Mouse (Mus musculus): ENCODE measurements at regions not wholly inside any gene's neighbourhood (a gene's known extent, or its start where the extent isn't known, plus 50 kb on each side); places are given as distances from the start of the nearest gene placed in this dataset.
A peak's percentile ranks its signal among the peaks of the same experiment; 100 is the strongest.

GRCm38 (mm10) chr1:185915579-185915978 is 201.5 kb downstream of the Lyplal1 start:
- no peak overlapping the region for H3K4me3 ChIP-seq (replicated peaks; ENCODE audit: low read length)
- H3K9me3 ChIP-seq (ENCODE audit: low read length), result peaks cover 14% of the 10 kb centered on the region
- TF ChIP-seq CTCF (conservative IDR thresholded peaks at IDR 0.05; ENCODE audit: low read length) (no peak), NANOG (IDR thresholded peaks at IDR 0.05; ENCODE audit: borderline replicate concordance, low read length) (no peak), POU5F1 (IDR thresholded peaks at IDR 0.05; ENCODE audit: borderline replicate concordance, low read length) (no peak)
- no peaks in the 10 kb centered on the region for H3K36me3 ChIP-seq (ENCODE audit: insufficient read depth, low read length)
- no peaks in the 10 kb centered on the region for H3K27me3 ChIP-seq (ENCODE audit: insufficient read depth, low read length)
- H3K4me1 ChIP-seq (replicated peaks; ENCODE audit: low read depth, low read length), result no peaks in the 10 kb centered on the region

- no peaks in the 10 kb centered on the region for H3K36me3 ChIP-seq (ENCODE audit: insufficient read depth, low read length)
- no peak overlapping the region for H3K4me3 ChIP-seq (replicated peaks; ENCODE audit: low read length)
- H3K27me3 ChIP-seq (ENCODE audit: insufficient read depth, low read length), result no peaks in the 10 kb centered on the region
- no peak for TF ChIP-seq CTCF (conservative IDR thresholded peaks at IDR 0.05; ENCODE audit: low read length)
- no peak for TF ChIP-seq NANOG (IDR thresholded peaks at IDR 0.05; ENCODE audit: borderline replicate concordance, low read length)
- no peak for TF ChIP-seq POU5F1 (IDR thresholded peaks at IDR 0.05; ENCODE audit: borderline replicate concordance, low read length)
- peaks cover 14% of the 10 kb centered on the region for H3K9me3 ChIP-seq (ENCODE audit: low read length)
- H3K4me1 ChIP-seq (replicated peaks; ENCODE audit: low read depth, low read length), result no peaks in the 10 kb centered on the region
These were observed 198.4 kb downstream of the Lyplal1 start for GRCm38 (mm10) chr1:185918663-185919062.

DNA sequence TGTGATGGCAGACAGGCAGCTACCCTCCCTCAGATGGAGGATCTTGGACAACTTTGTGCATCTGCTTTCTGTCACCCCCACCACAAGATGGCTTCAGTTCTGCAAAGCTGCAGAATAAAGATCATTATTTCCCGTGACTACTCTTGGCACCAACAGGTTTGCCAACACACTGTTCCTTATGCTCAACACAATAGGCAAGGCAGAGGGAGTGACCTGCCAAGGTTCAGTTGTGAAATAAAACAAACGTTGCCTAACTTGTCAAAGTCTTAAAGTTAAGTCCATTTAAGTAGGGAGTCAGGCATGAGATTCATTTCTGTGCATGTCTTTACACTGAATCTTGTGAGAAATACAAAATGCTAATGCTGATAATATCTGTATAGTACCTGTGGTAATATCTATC is 193.4 kb downstream of the Lyplal1 start:
- Histone ChIP-seq H3K36me3 (ENCODE audit: insufficient read depth, low read length) (no peaks in the 10 kb centered on the region), H3K4me1 (replicated peaks; ENCODE audit: low read depth, low read length) (peaks cover 4% of the 10 kb centered on the region; the same call in 1 of the 2 replicates), H3K4me3 (replicated peaks; ENCODE audit: low read length) (no peak overlapping the region), H3K9me3 (ENCODE audit: low read length) (no peaks in the 10 kb centered on the region), H3K27me3 (ENCODE audit: insufficient read depth, low read length) (no peaks in the 10 kb centered on the region)
- no peak for TF ChIP-seq NANOG (IDR thresholded peaks at IDR 0.05; ENCODE audit: borderline replicate concordance, low read length)
- TF ChIP-seq POU5F1 (IDR thresholded peaks at IDR 0.05; ENCODE audit: borderline replicate concordance, low read length), result no peak
- TF ChIP-seq CTCF (conservative IDR thresholded peaks at IDR 0.05; ENCODE audit: low read length), result no peak

DNA sequence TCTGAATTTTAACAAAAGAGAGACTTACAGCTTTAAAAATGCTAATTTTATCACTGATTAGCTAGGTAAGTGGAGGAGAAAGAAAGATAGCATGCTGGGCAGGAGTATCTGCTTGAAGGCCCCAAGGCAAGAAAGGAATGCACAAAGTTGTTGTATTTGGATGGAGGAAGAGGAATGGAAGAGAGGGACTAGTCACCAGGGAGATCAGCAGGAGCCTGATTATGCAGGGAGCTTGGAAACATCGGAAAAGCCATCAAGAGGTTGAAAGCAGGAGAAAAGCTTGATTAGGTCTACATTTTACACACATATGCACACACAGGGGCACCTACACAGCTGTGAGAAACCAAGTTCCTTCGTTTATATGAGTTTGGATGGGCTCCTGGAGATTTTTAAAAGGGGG is 188.1 kb downstream of the Lyplal1 start:
- TF ChIP-seq CTCF (conservative IDR thresholded peaks at IDR 0.05; ENCODE audit: low read length) (no peak), POU5F1 (IDR thresholded peaks at IDR 0.05; ENCODE audit: borderline replicate concordance, low read length) (no peak), NANOG (IDR thresholded peaks at IDR 0.05; ENCODE audit: borderline replicate concordance, low read length) (peak; percentile 65; the same call in 1 of the 2 replicates)
- Histone ChIP-seq H3K9me3 (ENCODE audit: low read length) (no peaks in the 10 kb centered on the region), H3K4me1 (replicated peaks; ENCODE audit: low read depth, low read length) (peaks cover 14% of the 10 kb centered on the region; the same call in 1 of the 2 replicates), H3K36me3 (ENCODE audit: insufficient read depth, low read length) (no peaks in the 10 kb centered on the region), H3K4me3 (replicated peaks; ENCODE audit: low read length) (no peak overlapping the region), H3K27me3 (ENCODE audit: insufficient read depth, low read length) (no peaks in the 10 kb centered on the region)

GRCm38 (mm10) chr1:185929761-185930160 is 187.3 kb downstream of the Lyplal1 start:
- H3K36me3 ChIP-seq (ENCODE audit: insufficient read depth, low read length), result no peaks in the 10 kb centered on the region
- no peak overlapping the region for H3K4me3 ChIP-seq (replicated peaks; ENCODE audit: low read length)
- H3K9me3 ChIP-seq (ENCODE audit: low read length), result no peaks in the 10 kb centered on the region
- TF ChIP-seq NANOG (IDR thresholded peaks at IDR 0.05; ENCODE audit: borderline replicate concordance, low read length) (no peak), POU5F1 (IDR thresholded peaks at IDR 0.05; ENCODE audit: borderline replicate concordance, low read length) (no peak), CTCF (conservative IDR thresholded peaks at IDR 0.05; ENCODE audit: low read length) (peak; percentile 32)
- peaks cover 14% of the 10 kb centered on the region; the same call in 1 of the 2 replicates for H3K4me1 ChIP-seq (replicated peaks; ENCODE audit: low read depth, low read length)
- H3K27me3 ChIP-seq (ENCODE audit: insufficient read depth, low read length), result no peaks in the 10 kb centered on the region

DNA sequence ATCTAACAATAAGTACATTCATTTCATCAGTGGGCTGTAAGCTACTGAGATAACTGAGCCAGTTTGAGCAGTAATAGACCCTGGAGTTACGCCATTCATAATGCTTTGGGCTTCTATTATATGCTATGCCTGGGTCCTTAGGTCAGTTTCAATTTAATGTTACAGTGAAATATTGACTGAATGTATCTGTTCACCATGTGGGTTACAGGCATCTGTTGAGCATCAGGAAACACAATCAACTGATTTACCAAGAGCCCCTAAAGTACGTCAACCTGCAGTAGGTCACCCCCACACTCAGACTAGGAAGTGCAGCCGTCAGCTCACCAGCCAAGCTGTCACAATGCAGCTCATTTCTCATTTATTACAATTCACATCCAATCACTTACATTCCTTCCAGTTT is 183.5 kb downstream of the Lyplal1 start:
- no peak overlapping the region for H3K4me3 ChIP-seq (replicated peaks; ENCODE audit: low read length)
- peaks cover 11% of the 10 kb centered on the region; the same call in 1 of the 2 replicates for H3K4me1 ChIP-seq (replicated peaks; ENCODE audit: low read depth, low read length)
- no peak for TF ChIP-seq CTCF (conservative IDR thresholded peaks at IDR 0.05; ENCODE audit: low read length)
- no peak for TF ChIP-seq NANOG (IDR thresholded peaks at IDR 0.05; ENCODE audit: borderline replicate concordance, low read length)
- no peak for TF ChIP-seq POU5F1 (IDR thresholded peaks at IDR 0.05; ENCODE audit: borderline replicate concordance, low read length)
- no peaks in the 10 kb centered on the region for H3K36me3 ChIP-seq (ENCODE audit: insufficient read depth, low read length)
- no peaks in the 10 kb centered on the region for H3K27me3 ChIP-seq (ENCODE audit: insufficient read depth, low read length)
- no peaks in the 10 kb centered on the region for H3K9me3 ChIP-seq (ENCODE audit: low read length)

GRCm38 (mm10) chr1:185937026-185937425 is 180.1 kb downstream of the Lyplal1 start:
- no peak overlapping the region for H3K4me3 ChIP-seq (replicated peaks; ENCODE audit: low read length)
- no peaks in the 10 kb centered on the region for H3K27me3 ChIP-seq (ENCODE audit: insufficient read depth, low read length)
- no peaks in the 10 kb centered on the region for H3K4me1 ChIP-seq (replicated peaks; ENCODE audit: low read depth, low read length)
- no peaks in the 10 kb centered on the region for H3K36me3 ChIP-seq (ENCODE audit: insufficient read depth, low read length)
- no peaks in the 10 kb centered on the region for H3K9me3 ChIP-seq (ENCODE audit: low read length)
- TF ChIP-seq NANOG (IDR thresholded peaks at IDR 0.05; ENCODE audit: borderline replicate concordance, low read length) (no peak), CTCF (conservative IDR thresholded peaks at IDR 0.05; ENCODE audit: low read length) (no peak), POU5F1 (IDR thresholded peaks at IDR 0.05; ENCODE audit: borderline replicate concordance, low read length) (no peak)

DNA sequence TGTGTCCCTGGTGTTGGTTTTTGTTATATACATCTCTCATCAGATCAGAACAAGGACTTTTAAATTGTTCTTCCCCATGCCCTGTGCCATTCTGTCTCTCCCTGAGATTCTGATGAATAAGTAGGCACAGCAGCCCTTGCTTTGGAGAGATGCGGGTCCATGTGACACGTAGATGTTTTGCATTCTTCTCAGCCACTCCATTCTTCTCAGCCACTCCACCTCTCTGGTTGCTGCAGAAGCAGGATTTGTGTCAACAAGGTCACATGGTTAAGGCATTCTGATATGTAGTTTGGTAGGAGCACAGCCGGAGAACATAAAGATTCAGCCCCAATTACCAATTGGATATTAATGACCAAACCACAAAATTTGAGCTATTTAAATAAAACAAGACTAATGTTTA is 177.2 kb downstream of the Lyplal1 start:
- H3K4me3 ChIP-seq (replicated peaks; ENCODE audit: low read length), result no peak overlapping the region
- H3K36me3 ChIP-seq (ENCODE audit: insufficient read depth, low read length), result no peaks in the 10 kb centered on the region
- no peaks in the 10 kb centered on the region for H3K27me3 ChIP-seq (ENCODE audit: insufficient read depth, low read length)
- H3K4me1 ChIP-seq (replicated peaks; ENCODE audit: low read depth, low read length), result no peaks in the 10 kb centered on the region
- TF ChIP-seq CTCF (conservative IDR thresholded peaks at IDR 0.05; ENCODE audit: low read length) (no peak), POU5F1 (IDR thresholded peaks at IDR 0.05; ENCODE audit: borderline replicate concordance, low read length) (no peak), NANOG (IDR thresholded peaks at IDR 0.05; ENCODE audit: borderline replicate concordance, low read length) (no peak)
- no peaks in the 10 kb centered on the region for H3K9me3 ChIP-seq (ENCODE audit: low read length)

DNA sequence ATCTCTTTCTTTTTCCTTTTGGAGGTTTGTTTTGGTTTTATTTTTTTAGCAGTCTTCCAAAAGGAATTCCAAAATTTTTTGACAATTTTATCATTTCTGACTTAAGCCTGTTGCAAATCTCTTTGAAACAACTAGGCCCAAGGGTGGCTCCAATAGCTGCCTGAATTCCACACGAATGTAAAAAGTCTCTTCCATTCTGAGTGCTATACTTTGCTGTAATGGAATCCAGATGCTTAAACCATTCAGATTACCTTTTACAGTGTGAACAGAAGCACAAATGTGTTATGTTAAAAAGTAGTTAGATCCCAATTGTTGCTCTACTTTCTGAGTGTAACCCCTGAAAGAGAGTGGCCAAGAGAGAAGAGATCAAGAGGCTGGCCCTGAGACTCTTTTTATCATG is 176.6 kb downstream of the Lyplal1 start:
- Histone ChIP-seq H3K4me1 (replicated peaks; ENCODE audit: low read depth, low read length) (no peaks in the 10 kb centered on the region), H3K36me3 (ENCODE audit: insufficient read depth, low read length) (no peaks in the 10 kb centered on the region), H3K4me3 (replicated peaks; ENCODE audit: low read length) (no peak overlapping the region), H3K9me3 (ENCODE audit: low read length) (no peaks in the 10 kb centered on the region), H3K27me3 (ENCODE audit: insufficient read depth, low read length) (no peaks in the 10 kb centered on the region)
- no peak for TF ChIP-seq NANOG (IDR thresholded peaks at IDR 0.05; ENCODE audit: borderline replicate concordance, low read length)
- no peak for TF ChIP-seq CTCF (conservative IDR thresholded peaks at IDR 0.05; ENCODE audit: low read length)
- TF ChIP-seq POU5F1 (IDR thresholded peaks at IDR 0.05; ENCODE audit: borderline replicate concordance, low read length), result no peak
